Mouse (Mus musculus): ENCODE results near the gene Adamts2.

GRCm38 (mm10) chr11:50742146-50742545 is 140.3 kb downstream of the Adamts2 start:
- TF ChIP-seq EP300 (IDR thresholded peaks at IDR 0.05; ENCODE audit: low read depth): no peak
- no peak for TF ChIP-seq CTCF (IDR thresholded peaks at IDR 0.05; ENCODE audit: low read depth)

All from liver, postnatal 0 days (tissue).